Mouse (Mus musculus) heart, embryonic 14.5 days (tissue): ENCODE data around the gene Limd1. TPM values are rescaled to one million over a fixed set of nuclear protein-coding genes. Genes with fewer than 3 reads are reported as not detected.

Experiments
- ATAC-seq: fragments of 200-750 bp; cut with Nextera tagmentation; 2 replicates; pipeline ENCODE4 v1.8.0; 2017; ENCODE audit warnings: low read depth, moderate TSS enrichment; ENCODE audit not compliant: insufficient number of reproducible peaks, insufficient read depth, low FRiP score
- H3K27ac ChIP-seq, 2 experiments: fragments of 200-500 bp in 1 of 2; fragments of 300-500 bp in 1 of 2; sonication (generic) in 1 of 2; replicated peaks in 1 of 2; 2 replicates each; pipeline ENCODE4 v1.5.1; 2012 to 2014; ENCODE audit warnings: low read depth in 2 of 2, low read length in 2 of 2, control low read depth in 1 of 2, mild to moderate bottlenecking in 1 of 2, mixed read lengths in 1 of 2; ENCODE audit not compliant: control insufficient read depth in 1 of 2, insufficient read depth in 1 of 2
- H3K27me3 ChIP-seq: fragments of 300-500 bp; sonication (generic); 2 replicates; pipeline ENCODE4 v1.6.1; 2014; ENCODE audit warnings: mild to moderate bottlenecking, low read length, control low read depth; ENCODE audit not compliant: control insufficient read depth, insufficient read depth
- H3K36me3 ChIP-seq: fragments of 300-500 bp; sonication (generic); 2 replicates; pipeline ENCODE4 v1.6.1; 2014; ENCODE audit warnings: mild to moderate bottlenecking, control low read depth, low read length, mixed read lengths; ENCODE audit not compliant: control insufficient read depth, insufficient read depth
- H3K4me1 ChIP-seq, 2 experiments: fragments of 200-500 bp in 1 of 2; fragments of 300-500 bp in 1 of 2; sonication (generic) in 1 of 2; 2 replicates each; pipeline ENCODE4 v1.6.1; 2012 to 2014; ENCODE audit warnings: low read length in 2 of 2, control low read depth in 1 of 2, mixed read lengths in 1 of 2; ENCODE audit not compliant: control insufficient read depth in 2 of 2, insufficient read depth in 2 of 2
- H3K4me2 ChIP-seq: fragments of 300-500 bp; sonication (generic); 2 replicates; pipeline ENCODE4 v1.6.1; 2014; ENCODE audit warnings: mild to moderate bottlenecking, low read length
- H3K4me3 ChIP-seq, 2 experiments: fragments of 200-500 bp in 1 of 2; fragments of 300-500 bp in 1 of 2; sonication (generic) in 1 of 2; 2 replicates each; pipeline ENCODE4 v1.5.1; 2012 to 2014; ENCODE audit warnings: low read length in 2 of 2, mild to moderate bottlenecking in 2 of 2, control low read depth in 1 of 2, low read depth in 1 of 2, moderate library complexity in 1 of 2; ENCODE audit not compliant: control insufficient read depth in 1 of 2, insufficient read depth in 1 of 2
- H3K9ac ChIP-seq: fragments of 300-500 bp; sonication (generic); 2 replicates; pipeline ENCODE4 v1.6.1; 2014; ENCODE audit warnings: mild to moderate bottlenecking, low read length
- H3K9me3 ChIP-seq: fragments of 300-500 bp; sonication (generic); 2 replicates; pipeline ENCODE4 v1.6.1; 2016; ENCODE audit warnings: low read length, control low read depth; ENCODE audit not compliant: control insufficient read depth
- WGBS: fragments of 180-500 bp; shearing (Covaris S2); extraction: QIAGEN DNeasy Blood & Tissue Kit; methylation state at CpG from one replicate; pipeline ENCODE4 v1.1.7; 2014; 5-methylcytosine and 5-hydroxymethylcytosine counted together
- polyA plus RNA-seq: library from polyadenylated mRNA; unstranded; fragments of >200 nt; fragmentation: Nextera tagmentation; extraction: Ambion mirVana; gene quantifications from 2 replicates; pipeline ENCODE4 v1.2.1, GENCODE M21; 2014

The Limd1 gene
- polyA plus RNA-seq, 1 experiment from 2014 or later = 50.9 TPM

GRCm38 (mm10) chr9:123491917-123492585 is 13.5 kb downstream of the Limd1 start:
- Histone ChIP-seq H3K36me3 (peaks cover 8% of the 10 kb centered on the region), H3K4me2 (peak overlapping the region; percentile 32), H3K27me3 (no peaks in the 10 kb centered on the region), H3K9me3 (no peaks in the 10 kb centered on the region), H3K9ac (peak overlapping the region; percentile 35; the same call in 1 of the 2 replicates), H3K27ac (peak overlapping the region; percentile 75 to 78), H3K4me3 (no peak overlapping the region), H3K4me1 (peaks cover 38 to 69% of the 10 kb centered on the region in 2 experiments)
- ATAC-seq = peak; percentile 86
- whole genome bisulfite sequencing = 31% methylated on average over 9 of the region's 9 CpGs

DNA sequence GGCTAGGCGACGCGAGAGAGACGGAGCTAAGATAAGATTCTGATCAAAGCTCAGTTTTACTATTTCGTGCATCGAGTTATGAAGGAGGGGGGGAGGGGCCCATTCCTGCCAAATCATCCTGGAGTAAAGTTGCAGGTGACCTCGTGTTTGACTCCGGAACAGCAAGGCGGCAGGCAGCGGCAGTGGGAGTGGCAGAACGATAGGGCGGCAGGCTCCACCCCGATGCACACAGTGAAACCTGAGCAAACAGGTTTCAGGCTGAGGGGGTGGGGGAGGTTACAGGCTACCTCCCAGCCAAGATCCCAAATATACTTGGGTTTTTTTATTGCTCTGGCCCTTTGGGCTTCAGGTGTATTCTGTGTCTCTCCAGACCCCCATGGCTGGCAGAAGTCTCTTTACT is 18.2 kb downstream of the Limd1 start:
- Histone ChIP-seq H3K27ac (no peak overlapping the region), H3K9ac (no peak overlapping the region; the same call in 1 of the 2 replicates), H3K4me3 (peak overlapping the region in 1 of 2 experiments; percentile 7; a peak in 1 of 4 replicates), H3K36me3 (peaks cover 10% of the 10 kb centered on the region), H3K27me3 (no peaks in the 10 kb centered on the region), H3K9me3 (no peaks in the 10 kb centered on the region), H3K4me2 (peak overlapping the region; percentile 54), H3K4me1 (peaks cover 17 to 38% of the 10 kb centered on the region in 2 experiments)
- ATAC-seq = no peak
- 11% methylated on average over 13 of the region's 13 CpGs for WGBS

- Histone ChIP-seq H3K4me1 (peaks cover 6 to 26% of the 10 kb centered on the region in 2 experiments; a peak in 3 of 4 replicates), H3K4me2 (no peak overlapping the region), H3K27me3 (no peaks in the 10 kb centered on the region), H3K9ac (no peak overlapping the region), H3K36me3 (peaks cover 18% of the 10 kb centered on the region), H3K4me3 (no peak overlapping the region), H3K9me3 (no peaks in the 10 kb centered on the region), H3K27ac (no peak overlapping the region)
- ATAC-seq = no peak
- WGBS = 34% methylated on average over 5 of the region's 5 CpGs
Measured at GRCm38 (mm10) chr9:123497906-123498305, 19.4 kb downstream of the Limd1 start.

GRCm38 (mm10) chr9:123500480-123500879 is 22.0 kb downstream of the Limd1 start:
- no peaks in the 10 kb centered on the region for H3K9me3 ChIP-seq
- no peak overlapping the region for H3K4me2 ChIP-seq
- H3K27me3 ChIP-seq = no peaks in the 10 kb centered on the region
- peaks cover 8 to 32% of the 10 kb centered on the region in 2 experiments for H3K4me1 ChIP-seq
- WGBS = 42% methylated on average over 4 of the region's 4 CpGs
- no peak overlapping the region for H3K9ac ChIP-seq
- ATAC-seq = no peak
- no peak overlapping the region for H3K4me3 ChIP-seq
- no peak overlapping the region for H3K27ac ChIP-seq
- H3K36me3 ChIP-seq = peaks cover 28% of the 10 kb centered on the region

- Histone ChIP-seq H3K4me2 (no peak overlapping the region), H3K4me1 (peaks cover 7 to 32% of the 10 kb centered on the region in 2 experiments), H3K36me3 (peaks cover 28% of the 10 kb centered on the region), H3K9ac (no peak overlapping the region), H3K4me3 (no peak overlapping the region), H3K27me3 (no peaks in the 10 kb centered on the region), H3K27ac (no peak overlapping the region), H3K9me3 (no peaks in the 10 kb centered on the region)
- no peak for ATAC-seq
- 79% methylated on average over 5 of the region's 5 CpGs for WGBS
Measured at GRCm38 (mm10) chr9:123503171-123503834, 24.8 kb downstream of the Limd1 start.

- Histone ChIP-seq H3K4me3 (no peak overlapping the region), H3K36me3 (peaks cover 28% of the 10 kb centered on the region), H3K27me3 (no peaks in the 10 kb centered on the region), H3K4me1 (peaks cover 7 to 32% of the 10 kb centered on the region in 2 experiments), H3K9me3 (no peaks in the 10 kb centered on the region), H3K4me2 (no peak overlapping the region), H3K9ac (no peak overlapping the region), H3K27ac (no peak overlapping the region)
- no peak for ATAC-seq
- 5% methylated on average over 2 of the region's 2 CpGs for WGBS
Measured at GRCm38 (mm10) chr9:123504325-123504724, 25.8 kb downstream of the Limd1 start.

DNA sequence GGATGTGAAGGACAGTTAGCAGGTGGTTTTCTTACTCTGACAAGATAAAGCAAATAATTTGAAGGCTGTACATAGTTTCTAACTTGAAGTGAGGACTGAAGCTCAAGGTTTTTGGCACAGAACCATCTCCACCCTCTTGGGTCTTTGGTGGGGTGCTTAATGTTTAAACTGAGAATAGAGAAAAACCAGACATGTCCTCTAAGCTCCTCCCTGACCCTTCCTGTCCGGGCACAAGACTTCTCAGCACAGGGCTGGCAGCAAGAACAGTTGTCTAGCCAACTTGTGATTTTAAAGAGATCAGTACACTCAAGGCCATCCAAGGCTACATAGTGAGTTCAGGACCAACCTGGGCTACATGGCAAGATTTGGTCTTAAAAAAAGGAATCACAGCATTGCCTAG is 27.1 kb downstream of the Limd1 start:
- ATAC-seq = peak; percentile 54; the same call in 1 of the 2 replicates
- peaks cover 35% of the 10 kb centered on the region for H3K36me3 ChIP-seq
- 28% methylated on average over 1 of the region's 1 CpGs for WGBS
- H3K27ac ChIP-seq = peak overlapping the region in 1 of 2 experiments; percentile 45; a peak in 2 of 4 replicates
- H3K4me3 ChIP-seq = no peak overlapping the region
- no peaks in the 10 kb centered on the region for H3K27me3 ChIP-seq
- peaks cover 7 to 32% of the 10 kb centered on the region in 2 experiments for H3K4me1 ChIP-seq
- H3K9me3 ChIP-seq = no peaks in the 10 kb centered on the region
- H3K9ac ChIP-seq = no peak overlapping the region; the same call in 1 of the 2 replicates
- H3K4me2 ChIP-seq = no peak overlapping the region
